Mouse (Mus musculus) stomach, postnatal 0 days (tissue): Measurements from ENCODE around the gene Armc9. TPM values are rescaled to one million over a fixed set of nuclear protein-coding genes. Genes with fewer than 3 reads are reported as not detected.

Experiments used
- ATAC-seq: fragments of 200-750 bp; cut with Nextera tagmentation; 2 replicates; pipeline ENCODE4 v1.8.0; 2017; ENCODE audit not compliant: low FRiP score, low TSS enrichment
- DNase-seq: peaks from one replicate; pipeline ENCODE4 v3.0.0-alpha.2; 2016; ENCODE audit warnings: low spot score
- H3K27ac ChIP-seq: fragments of 300-500 bp; sonication (generic); replicated peaks from 2 replicates; pipeline ENCODE4 v1.5.1; 2014; ENCODE audit warnings: mild to moderate bottlenecking, control low read depth
- H3K27me3 ChIP-seq: fragments of 300-500 bp; sonication (generic); 2 replicates; pipeline ENCODE4 v1.6.1; 2014; ENCODE audit warnings: low read length; ENCODE audit not compliant: control insufficient read depth, insufficient read depth
- H3K36me3 ChIP-seq: fragments of 300-500 bp; sonication (generic); 2 replicates; pipeline ENCODE4 v1.6.1; 2014; ENCODE audit warnings: low read length, mixed read lengths; ENCODE audit not compliant: control insufficient read depth, insufficient read depth
- H3K4me1 ChIP-seq: fragments of 300-500 bp; sonication (generic); replicated peaks from 2 replicates; pipeline ENCODE4 v1.6.1; 2014; ENCODE audit warnings: antibody characterized with exemption; ENCODE audit not compliant: control insufficient read depth, insufficient read depth
- H3K4me2 ChIP-seq: fragments of 300-500 bp; sonication (generic); replicated peaks from 2 replicates; pipeline ENCODE4 v1.6.1; 2014; ENCODE audit warnings: low read depth, mild to moderate bottlenecking, control low read depth, moderate library complexity
- H3K4me3 ChIP-seq: fragments of 300-500 bp; sonication (generic); 2 replicates; pipeline ENCODE4 v1.5.1; 2014; ENCODE audit warnings: low read depth, low read length, control low read depth
- H3K9ac ChIP-seq: fragments of 300-500 bp; sonication (generic); 2 replicates; pipeline ENCODE4 v1.6.1; 2014; ENCODE audit warnings: mild to moderate bottlenecking, low read length, control low read depth, mixed read lengths
- H3K9me3 ChIP-seq: fragments of 300-500 bp; sonication (generic); 2 replicates; pipeline ENCODE4 v1.6.1; 2016; ENCODE audit warnings: low read length; ENCODE audit not compliant: control insufficient read depth
- CTCF ChIP-seq: IDR thresholded peaks from 2 replicates; pipeline ENCODE4 v1.5.1; 2016; ENCODE audit warnings: antibody characterized with exemption, low read depth, mild to moderate bottlenecking, moderate library complexity
- EP300 ChIP-seq: optimal IDR thresholded peaks from 2 replicates; pipeline ENCODE3; 2016; ENCODE audit warnings: antibody characterized with exemption
- WGBS: fragments of 180-500 bp; shearing (Covaris S2); extraction: QIAGEN DNeasy Blood & Tissue Kit; methylation state at CpG from one replicate; pipeline ENCODE4 v1.1.7; 2014; 5-methylcytosine and 5-hydroxymethylcytosine counted together
- polyA plus RNA-seq: library from polyadenylated mRNA; unstranded; fragments of >200 nt; fragmentation: Nextera tagmentation; extraction: Ambion mirVana; gene quantifications from 2 replicates; pipeline ENCODE4 v1.2.1, GENCODE M21; 2015

Gene Armc9
- polyA plus RNA-seq, 1 experiment from 2014 or later = 7.3 TPM

DNA sequence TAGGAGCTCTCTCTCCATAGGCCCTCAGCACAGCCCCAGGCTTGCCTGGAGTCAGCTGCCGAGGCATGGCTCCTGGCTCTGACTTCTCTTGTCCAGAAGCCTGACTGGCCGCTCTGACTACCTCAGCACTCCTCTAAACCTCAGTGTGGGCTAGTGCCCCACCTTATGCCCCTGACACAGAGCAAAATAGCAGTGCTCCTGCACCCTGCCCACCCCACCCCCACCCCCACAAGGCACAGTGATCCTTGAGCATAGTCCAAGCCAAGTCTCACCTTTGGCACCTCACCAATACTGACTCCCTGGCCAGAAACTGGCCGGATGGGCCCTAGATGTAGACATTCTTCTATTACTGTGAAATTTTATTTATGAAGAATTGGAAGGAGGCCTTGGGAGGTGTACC lies 152.1 kb downstream of the Armc9 start:
- no peak overlapping the region for H3K9ac ChIP-seq
- WGBS = 79% methylated on average over 3 of the region's 3 CpGs
- no peak overlapping the region for H3K4me3 ChIP-seq
- DNase-seq (no peak), ATAC-seq (no peak)
- H3K4me1 ChIP-seq = no peaks in the 10 kb centered on the region
- H3K27ac ChIP-seq = no peak overlapping the region
- TF ChIP-seq CTCF (no peak), EP300 (no peak)
- H3K9me3 ChIP-seq = no peaks in the 10 kb centered on the region
- no peaks in the 10 kb centered on the region; the same call in 1 of the 2 replicates for H3K36me3 ChIP-seq
- H3K27me3 ChIP-seq = no peaks in the 10 kb centered on the region; the same call in 1 of the 2 replicates
- no peak overlapping the region for H3K4me2 ChIP-seq

DNA sequence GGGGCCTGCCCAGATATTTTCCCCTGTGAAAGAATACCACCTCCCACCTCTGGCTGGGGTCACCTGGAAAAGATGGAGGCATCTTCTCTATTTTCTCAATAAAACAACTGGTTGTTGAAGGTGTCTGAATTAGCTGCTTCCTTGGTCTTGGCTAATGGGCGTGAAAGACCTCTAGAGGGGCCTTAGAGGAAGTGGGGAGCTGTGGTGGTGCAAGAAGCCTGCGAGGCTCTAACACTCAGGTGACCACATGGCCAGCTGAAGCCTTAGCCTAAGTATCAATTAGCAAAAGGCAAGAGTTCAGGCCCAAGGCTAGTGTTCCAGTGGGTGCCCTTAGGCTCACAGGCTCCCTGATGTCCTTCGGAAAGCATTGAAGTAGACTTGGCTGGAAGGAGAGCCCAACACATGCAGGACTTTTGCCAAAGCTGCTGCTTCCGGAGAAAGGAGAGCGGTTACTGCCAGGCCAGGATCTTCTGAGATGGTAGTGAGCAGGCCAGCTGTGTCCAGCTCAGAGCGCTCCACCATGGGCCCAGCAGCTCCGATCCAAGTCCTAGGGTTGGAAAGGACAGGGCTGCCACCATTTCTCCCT lies 152.7 kb downstream of the Armc9 start:
- 83% methylated on average over 7 of the region's 7 CpGs for WGBS
- H3K9me3 ChIP-seq = no peaks in the 10 kb centered on the region
- H3K27ac ChIP-seq = no peak overlapping the region
- no peaks in the 10 kb centered on the region; the same call in 1 of the 2 replicates for H3K27me3 ChIP-seq
- no peaks in the 10 kb centered on the region; the same call in 1 of the 2 replicates for H3K36me3 ChIP-seq
- no peak overlapping the region for H3K4me3 ChIP-seq
- DNase-seq (no peak), ATAC-seq (no peak)
- H3K9ac ChIP-seq = no peak overlapping the region
- H3K4me1 ChIP-seq = no peaks in the 10 kb centered on the region
- H3K4me2 ChIP-seq = no peak overlapping the region
- TF ChIP-seq CTCF (no peak), EP300 (no peak)

DNA sequence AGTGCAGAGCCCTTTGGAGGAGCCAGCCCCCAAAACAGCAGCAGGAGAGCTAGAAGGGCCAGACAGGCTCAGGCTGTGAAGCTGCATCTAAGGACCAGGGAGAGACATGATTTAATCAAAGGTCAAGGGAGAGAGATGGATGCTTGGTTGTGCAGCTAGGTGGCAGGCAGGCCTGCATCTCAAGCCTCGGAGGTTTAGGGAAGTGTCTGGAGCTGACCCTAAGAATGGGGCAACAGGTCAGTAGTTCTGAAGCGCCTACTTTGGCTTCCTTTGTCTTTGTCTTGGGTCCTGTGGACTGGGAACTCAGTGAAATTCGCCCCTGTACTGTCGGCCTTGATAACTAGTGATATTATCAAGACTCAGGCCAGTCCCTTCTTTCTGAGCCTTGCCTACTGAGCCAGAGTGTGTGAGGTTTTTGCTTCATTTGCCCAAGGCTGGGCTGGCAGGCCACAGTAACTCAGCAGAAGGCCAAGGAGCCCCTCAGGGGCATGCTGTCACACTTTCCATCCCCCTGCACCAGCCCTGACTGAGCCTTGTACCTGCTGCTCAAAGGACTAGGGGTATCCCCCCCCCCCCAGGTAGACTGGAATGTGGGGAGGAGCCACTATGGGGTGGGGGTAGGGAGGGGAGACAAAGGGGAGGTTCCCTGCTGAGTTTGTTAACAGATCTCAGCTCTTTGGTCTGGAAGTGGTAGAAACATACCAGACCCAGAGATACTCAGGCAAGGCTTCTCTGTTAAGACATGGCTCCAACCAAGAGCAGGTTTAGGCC lies 153.5 kb downstream of the Armc9 start:
- no peak overlapping the region for H3K4me2 ChIP-seq
- ATAC-seq (no peak), DNase-seq (no peak)
- H3K9ac ChIP-seq = no peak overlapping the region
- no peak overlapping the region for H3K27ac ChIP-seq
- no peaks in the 10 kb centered on the region for H3K9me3 ChIP-seq
- H3K36me3 ChIP-seq = no peaks in the 10 kb centered on the region; the same call in 1 of the 2 replicates
- H3K4me1 ChIP-seq = no peaks in the 10 kb centered on the region
- WGBS = 60% methylated on average over 4 of the region's 4 CpGs
- no peaks in the 10 kb centered on the region; the same call in 1 of the 2 replicates for H3K27me3 ChIP-seq
- H3K4me3 ChIP-seq = no peak overlapping the region
- TF ChIP-seq CTCF (no peak; the same call in 1 of the 2 replicates), EP300 (no peak)

DNA sequence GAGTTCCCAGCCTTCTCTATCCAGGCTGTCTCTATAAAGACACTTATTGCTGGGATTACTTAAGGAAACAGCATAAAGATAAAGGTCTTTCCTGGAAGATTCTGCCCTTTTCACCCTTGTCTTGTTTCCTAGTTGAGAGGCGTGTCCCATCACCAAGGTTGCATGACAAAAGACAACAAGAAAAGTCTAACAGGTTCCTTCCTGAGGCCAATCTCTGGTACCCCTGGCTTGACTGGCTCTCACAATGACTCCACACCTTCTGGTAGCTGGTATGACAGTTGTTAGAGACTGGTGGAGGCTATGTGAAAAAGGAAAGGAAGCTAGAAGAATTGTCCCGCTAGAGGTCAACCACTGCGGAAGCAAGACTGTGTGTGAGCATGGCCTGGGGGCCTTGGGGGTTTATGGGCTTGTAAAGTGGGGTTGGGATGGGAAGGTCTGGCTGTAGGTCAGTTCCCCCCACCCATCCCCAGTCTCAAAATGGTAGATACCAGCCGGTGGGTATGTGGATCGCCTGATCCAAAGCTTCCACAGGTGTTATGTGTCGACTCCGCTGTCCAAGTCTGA lies 154.8 kb downstream of the Armc9 start:
- no peak for ATAC-seq

DNA sequence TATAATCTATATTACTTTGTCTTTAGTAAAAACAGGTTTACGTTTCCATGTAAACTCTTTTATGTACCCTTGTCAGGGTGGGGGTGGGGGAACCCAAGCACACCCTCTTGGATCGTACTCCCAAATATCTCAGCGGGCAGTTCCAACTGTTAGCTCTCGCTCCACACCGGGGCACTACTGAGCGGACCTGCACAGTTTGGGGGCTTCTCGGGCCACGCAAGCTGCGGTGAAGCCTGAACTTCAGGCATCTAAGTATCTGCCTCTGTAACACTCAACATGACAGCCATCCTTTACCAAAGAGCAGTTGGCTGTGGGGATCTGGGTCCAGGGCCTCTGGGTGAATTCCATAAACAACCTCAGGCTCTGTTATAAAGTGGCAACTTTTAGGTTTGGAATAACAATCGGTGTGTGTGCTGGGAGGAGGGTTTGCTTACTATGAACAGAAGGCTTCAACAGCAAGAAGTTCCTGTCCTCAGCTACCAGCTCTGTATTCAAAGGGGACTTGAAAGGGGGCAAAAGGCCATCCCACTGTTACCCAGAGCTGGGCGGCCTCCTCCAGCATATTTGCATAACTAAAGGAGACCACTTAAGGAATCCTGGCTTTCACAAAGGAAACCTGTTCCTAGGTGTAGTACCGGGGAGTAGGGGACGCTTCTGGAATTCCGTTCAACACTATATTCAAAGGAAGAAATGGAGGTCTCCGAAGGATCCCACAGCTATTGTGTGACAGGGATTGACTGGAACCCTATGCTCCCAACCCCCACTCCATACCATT lies 156.1 kb downstream of the Armc9 start:
- DNase-seq = no peak
- Histone ChIP-seq H3K4me3 (no peak overlapping the region), H3K4me1 (no peaks in the 10 kb centered on the region), H3K27me3 (no peaks in the 10 kb centered on the region), H3K9me3 (no peaks in the 10 kb centered on the region), H3K36me3 (no peaks in the 10 kb centered on the region; the same call in 1 of the 2 replicates), H3K27ac (no peak overlapping the region), H3K9ac (no peak overlapping the region), H3K4me2 (no peak overlapping the region)
- 47% methylated on average over 15 of the region's 15 CpGs for WGBS
- ATAC-seq = no peak
- TF ChIP-seq CTCF (no peak), EP300 (no peak)

More for the DNA sequence above, 154.8 kb downstream of the Armc9 start:
- H3K27me3 ChIP-seq = no peaks in the 10 kb centered on the region
- H3K9me3 ChIP-seq = no peaks in the 10 kb centered on the region
- H3K4me3 ChIP-seq = no peak overlapping the region
- no peak overlapping the region for H3K4me2 ChIP-seq
- no peak for DNase-seq
- H3K36me3 ChIP-seq = no peaks in the 10 kb centered on the region; the same call in 1 of the 2 replicates
- WGBS = 86% methylated on average over 7 of the region's 7 CpGs
- H3K4me1 ChIP-seq = no peaks in the 10 kb centered on the region
- no peak overlapping the region for H3K27ac ChIP-seq
- TF ChIP-seq CTCF = no peak
- no peak for TF ChIP-seq EP300
- H3K9ac ChIP-seq = no peak overlapping the region
